Mouse (Mus musculus) liver, embryonic 12.5 days (tissue): ENCODE measurements around the gene Mmp11. TPM values are rescaled to one million over a fixed set of nuclear protein-coding genes. Genes with fewer than 3 reads are reported as not detected.
"Not testable (repeated sequence)": the region's sequence is repeated elsewhere in the genome, so short reads cannot be mapped to it uniquely, and the experiment has no call there.

Source experiments
- ATAC-seq: fragments of 200-750 bp; cut with Nextera tagmentation; 2 replicates; pipeline ENCODE4 v1.8.0; 2017; ENCODE audit warnings: moderate number of reproducible peaks, mild to moderate bottlenecking, moderate library complexity
- H3K27ac ChIP-seq: fragments of 300-500 bp; sonication (generic); 2 replicates; pipeline ENCODE4 v1.5.1; 2016; ENCODE audit warnings: mild to moderate bottlenecking
- H3K27me3 ChIP-seq: fragments of 300-500 bp; sonication (generic); replicated peaks from 2 replicates; pipeline ENCODE4 v1.6.1; 2016; ENCODE audit warnings: mild to moderate bottlenecking, moderate library complexity
- H3K36me3 ChIP-seq: fragments of 300-500 bp; sonication (generic); 2 replicates; pipeline ENCODE4 v1.6.1; 2016; ENCODE audit warnings: mild to moderate bottlenecking, moderate library complexity
- H3K4me1 ChIP-seq: fragments of 300-500 bp; sonication (generic); 2 replicates; pipeline ENCODE4 v1.6.1; 2016
- H3K4me2 ChIP-seq: fragments of 300-500 bp; sonication (generic); 2 replicates; pipeline ENCODE4 v1.6.1; 2016; ENCODE audit warnings: mild to moderate bottlenecking, moderate library complexity
- H3K4me3 ChIP-seq: fragments of 300-500 bp; sonication (generic); 2 replicates; pipeline ENCODE4 v1.5.1; 2016; ENCODE audit warnings: mild to moderate bottlenecking, moderate library complexity
- H3K9ac ChIP-seq: fragments of 300-500 bp; sonication (generic); 2 replicates; pipeline ENCODE4 v1.6.1; 2016; ENCODE audit warnings: mild to moderate bottlenecking, moderate library complexity
- H3K9me3 ChIP-seq: fragments of 300-500 bp; sonication (generic); replicated peaks from 2 replicates; pipeline ENCODE4 v1.6.1; 2016; ENCODE audit warnings: mild to moderate bottlenecking, moderate library complexity
- WGBS: fragments of 180-500 bp; shearing (Covaris S2); methylation state at CpG from one replicate; pipeline ENCODE4 v1.1.7; 2016; ENCODE audit not compliant: insufficient replicate concordance; 5-methylcytosine and 5-hydroxymethylcytosine counted together
- polyA plus RNA-seq: library from polyadenylated mRNA; unstranded; fragments of >200 nt; fragmentation: Nextera tagmentation; extraction: Ambion mirVana; gene quantifications from 2 replicates; pipeline ENCODE4 v1.2.1, GENCODE M21; 2016

Gene Mmp11
- polyA plus RNA-seq, 1 experiment from 2014 or later = 5.7 TPM

GRCm38 (mm10) chr10:75887504-75887903, 48.8 kb downstream of the Mmp11 start:
- H3K4me3 ChIP-seq, ATAC-seq, H3K4me2 ChIP-seq, H3K9me3 ChIP-seq, H3K27ac ChIP-seq, H3K9ac ChIP-seq, H3K4me1 ChIP-seq, H3K36me3 ChIP-seq: not testable (repeated sequence)
- peaks cover 14% of the 10 kb centered on the region for H3K27me3 ChIP-seq
- 55% methylated on average over 5 of the region's 5 CpGs for WGBS

GRCm38 (mm10) chr10:75884742-75885141, 51.6 kb downstream of the Mmp11 start:
- Histone ChIP-seq H3K4me3 (no peak overlapping the region), H3K4me2 (no peak overlapping the region), H3K9me3 (no peaks in the 10 kb centered on the region), H3K36me3 (no peaks in the 10 kb centered on the region), H3K27me3 (peaks cover 29% of the 10 kb centered on the region), H3K27ac (no peak overlapping the region), H3K9ac (no peak overlapping the region), H3K4me1 (peaks cover 10% of the 10 kb centered on the region; the same call in 1 of the 2 replicates)
- no peak for ATAC-seq
- WGBS = 68% methylated on average over 8 of the region's 8 CpGs

GRCm38 (mm10) chr10:75883232-75883552, 53.1 kb downstream of the Mmp11 start:
- H3K4me3 ChIP-seq = no peak overlapping the region
- peak; percentile 52; the same call in 1 of the 2 replicates for ATAC-seq
- no peaks in the 10 kb centered on the region for H3K36me3 ChIP-seq
- H3K4me2 ChIP-seq = peak overlapping the region; percentile 2; the same call in 1 of the 2 replicates
- H3K9ac ChIP-seq = no peak overlapping the region
- WGBS = 2% methylated on average over 10 of the region's 10 CpGs
- H3K9me3 ChIP-seq = no peaks in the 10 kb centered on the region
- H3K4me1 ChIP-seq = peaks cover 6% of the 10 kb centered on the region; the same call in 1 of the 2 replicates
- no peak overlapping the region for H3K27ac ChIP-seq
- peaks cover 29% of the 10 kb centered on the region for H3K27me3 ChIP-seq

- Histone ChIP-seq H3K4me2 (peak overlapping the region; percentile 2; the same call in 1 of the 2 replicates), H3K4me3 (no peak overlapping the region), H3K36me3 (no peaks in the 10 kb centered on the region), H3K4me1 (peaks cover 6% of the 10 kb centered on the region; the same call in 1 of the 2 replicates), H3K27me3 (peaks cover 29% of the 10 kb centered on the region), H3K27ac (peak overlapping the region; percentile 66), H3K9ac (no peak overlapping the region), H3K9me3 (no peaks in the 10 kb centered on the region)
- ATAC-seq = peak; percentile 53
- 13% methylated on average over 15 of the region's 15 CpGs for WGBS
Observed at GRCm38 (mm10) chr10:75882433-75883231, 53.7 kb downstream of the Mmp11 start.

- H3K27me3 ChIP-seq = peaks cover 29% of the 10 kb centered on the region
- H3K4me3 ChIP-seq = no peak overlapping the region
- H3K9ac ChIP-seq = no peak overlapping the region
- H3K9me3 ChIP-seq = no peaks in the 10 kb centered on the region
- peaks cover 6% of the 10 kb centered on the region; the same call in 1 of the 2 replicates for H3K4me1 ChIP-seq
- 30% methylated on average over 20 of the region's 20 CpGs for WGBS
- ATAC-seq = peak; percentile 49
- 0 out of 2 replicates have a peak overlapping the region, but pooled peaks have one; percentile 2 for H3K4me2 ChIP-seq
- no peaks in the 10 kb centered on the region for H3K36me3 ChIP-seq
- H3K27ac ChIP-seq = peak overlapping the region; percentile 66
Observed at GRCm38 (mm10) chr10:75881578-75882432, 54.5 kb downstream of the Mmp11 start.

DNA sequence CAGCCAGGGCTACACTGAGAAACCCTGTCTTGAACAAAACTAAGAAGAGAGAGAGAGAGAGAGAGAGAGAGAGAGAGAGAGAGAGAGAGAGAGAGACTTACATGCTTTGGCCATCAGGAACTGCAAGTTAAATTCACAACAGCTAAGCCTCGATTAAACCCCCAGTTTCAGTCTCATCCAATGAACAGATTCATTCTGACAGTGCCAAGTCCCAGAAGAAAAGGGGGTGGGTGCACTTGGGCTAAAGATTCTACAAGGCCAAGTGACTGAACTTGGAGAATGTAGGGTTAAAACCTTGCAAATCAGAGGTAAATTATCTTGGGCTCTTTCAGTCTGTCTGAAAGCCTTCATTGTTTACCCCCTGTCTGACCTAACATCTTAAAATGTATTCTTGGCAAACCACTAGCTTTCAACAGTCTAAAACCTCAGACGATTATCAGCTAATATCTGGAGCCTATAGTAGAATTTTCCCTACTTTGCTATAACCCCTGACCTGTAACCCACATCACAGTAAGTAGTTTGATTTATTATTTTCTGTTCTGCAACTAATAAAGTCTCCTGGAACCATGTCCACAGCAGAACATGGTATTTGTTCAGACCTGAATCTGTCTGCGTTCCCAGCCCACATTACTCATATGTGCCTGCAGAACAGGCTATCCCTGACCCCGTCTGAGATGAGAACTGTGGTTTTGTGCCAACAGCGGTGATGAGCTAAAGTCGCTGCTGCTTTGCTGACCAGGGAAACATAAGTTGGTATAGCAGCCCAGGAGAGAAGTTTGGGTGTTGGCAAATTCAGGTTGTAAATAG, 55.3 kb downstream of the Mmp11 start:
- no peak overlapping the region for H3K9ac ChIP-seq
- H3K4me1 ChIP-seq = peaks cover 6% of the 10 kb centered on the region; the same call in 1 of the 2 replicates
- no peak overlapping the region for H3K4me2 ChIP-seq
- H3K36me3 ChIP-seq = no peaks in the 10 kb centered on the region
- peaks cover 30% of the 10 kb centered on the region for H3K27me3 ChIP-seq
- no peak overlapping the region for H3K4me3 ChIP-seq
- no peaks in the 10 kb centered on the region for H3K9me3 ChIP-seq
- WGBS = 51% methylated on average over 6 of the region's 6 CpGs
- no peak for ATAC-seq
- H3K27ac ChIP-seq = 0 out of 2 replicates have a peak overlapping the region, but pooled peaks have one; percentile 18

DNA sequence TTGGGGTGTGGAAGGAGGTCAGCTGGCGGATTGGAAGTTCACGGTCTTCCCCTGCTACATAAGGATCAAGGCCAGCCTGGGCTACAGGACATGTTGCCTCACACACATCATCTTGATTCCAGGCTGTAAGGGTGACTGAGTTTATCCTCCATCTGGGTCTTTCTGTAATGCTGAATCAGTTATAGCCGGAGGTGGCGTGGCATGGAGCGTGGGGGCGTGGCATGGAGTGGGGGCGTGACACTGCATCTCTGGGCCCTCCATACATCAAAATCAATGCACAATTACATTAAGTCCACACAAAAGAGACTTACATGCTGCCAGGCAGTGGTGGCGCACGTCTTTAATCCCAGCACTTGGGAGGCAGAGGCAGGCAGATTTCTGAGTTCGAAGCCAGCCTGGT, 55.9 kb downstream of the Mmp11 start:
- no peaks in the 10 kb centered on the region for H3K9me3 ChIP-seq
- WGBS = 87% methylated on average over 10 of the region's 10 CpGs

GRCm38 (mm10) chr10:75878836-75879235, 57.5 kb downstream of the Mmp11 start:
- Histone ChIP-seq H3K27me3 (peaks cover 28% of the 10 kb centered on the region), H3K36me3 (no peaks in the 10 kb centered on the region), H3K27ac (no peak overlapping the region), H3K4me2 (no peak overlapping the region), H3K9me3 (no peaks in the 10 kb centered on the region), H3K4me1 (peaks cover 6% of the 10 kb centered on the region; the same call in 1 of the 2 replicates), H3K9ac (no peak overlapping the region), H3K4me3 (no peak overlapping the region)
- ATAC-seq = no peak
- 71% methylated on average over 3 of the region's 3 CpGs for WGBS

More for the DNA sequence above, 55.9 kb downstream of the Mmp11 start:
- Histone ChIP-seq H3K9ac (no peak overlapping the region), H3K27me3 (peaks cover 33% of the 10 kb centered on the region), H3K4me1 (peaks cover 6% of the 10 kb centered on the region; the same call in 1 of the 2 replicates), H3K4me2 (no peak overlapping the region), H3K27ac (no peak overlapping the region), H3K4me3 (no peak overlapping the region), H3K36me3 (no peaks in the 10 kb centered on the region)
- ATAC-seq = no peak

- no peak overlapping the region for H3K9ac ChIP-seq
- no peak overlapping the region for H3K4me3 ChIP-seq
- H3K4me1 ChIP-seq = peaks cover 15% of the 10 kb centered on the region
- H3K27me3 ChIP-seq = 0 out of 2 replicates have a peak, but pooled peaks cover 4% of the 10 kb centered on the region
- no peaks in the 10 kb centered on the region for H3K36me3 ChIP-seq
- H3K27ac ChIP-seq = no peak overlapping the region
- ATAC-seq = no peak
- 52% methylated on average over 10 of the region's 10 CpGs for WGBS
- peak overlapping the region; percentile 73 for H3K4me2 ChIP-seq
- H3K9me3 ChIP-seq = no peaks in the 10 kb centered on the region
Observed at GRCm38 (mm10) chr10:75873543-75874170, 62.6 kb downstream of the Mmp11 start.
